Mouse (Mus musculus): ENCODE measurements at regions not wholly inside any gene's neighbourhood (a gene's known extent, or its start where the extent isn't known, plus 50 kb on each side); places are given as distances from the start of the nearest gene placed in this dataset.
A peak's percentile ranks its signal among the peaks of the same experiment; 100 is the strongest.
"Not testable (repeated sequence)": the region's sequence is repeated elsewhere in the genome, so short reads cannot be mapped to it uniquely, and the experiment has no call there.

GRCm38 (mm10) chr17:17293932-17294534, 80.1 kb upstream of the Riok2 start:
- not testable (repeated sequence) for H3K4me2 ChIP-seq (ENCODE audit: low read depth, low read length); H3K4me1 ChIP-seq (ENCODE audit: control insufficient read depth, insufficient read depth, low read length); H3K9me3 ChIP-seq (ENCODE audit: control insufficient read depth, low read length); H3K27ac ChIP-seq (ENCODE audit: low read length); H3K36me3 ChIP-seq (ENCODE audit: control insufficient read depth, insufficient read depth, low read length); H3K27me3 ChIP-seq (replicated peaks; ENCODE audit: control insufficient read depth, insufficient read depth, low read length)
- peak overlapping the region; percentile 43; the same call in 1 of the 2 replicates for H3K9ac ChIP-seq (ENCODE audit: low read depth, low read length)
- peak overlapping the region; percentile 48 for H3K4me3 ChIP-seq (ENCODE audit: low read length)
- 0% methylated on average over 13 of the region's 13 CpGs for WGBS
- peak; percentile 100 for ATAC-seq

GRCm38 (mm10) chr17:17295037-17295436, 79.1 kb upstream of the Riok2 start:
- H3K27me3 ChIP-seq (replicated peaks; ENCODE audit: control insufficient read depth, insufficient read depth, low read length); H3K27ac ChIP-seq (ENCODE audit: low read length); H3K4me1 ChIP-seq (ENCODE audit: control insufficient read depth, insufficient read depth, low read length); H3K36me3 ChIP-seq (ENCODE audit: control insufficient read depth, insufficient read depth, low read length); H3K4me3 ChIP-seq (ENCODE audit: low read length); H3K9me3 ChIP-seq (ENCODE audit: control insufficient read depth, low read length); H3K9ac ChIP-seq (ENCODE audit: low read depth, low read length): not testable (repeated sequence)
- 0% methylated on average over 1 of the region's 1 CpGs for WGBS
- H3K4me2 ChIP-seq (ENCODE audit: low read depth, low read length), result peak overlapping the region; percentile 27; the same call in 1 of the 2 replicates
- 0 out of 2 replicates have a peak, but pooled peaks have one; percentile 10 for ATAC-seq

- H3K27me3 ChIP-seq (replicated peaks; ENCODE audit: control insufficient read depth, insufficient read depth, low read length); H3K9ac ChIP-seq (ENCODE audit: low read depth, low read length); H3K4me2 ChIP-seq (ENCODE audit: low read depth, low read length); ATAC-seq; H3K4me1 ChIP-seq (ENCODE audit: control insufficient read depth, insufficient read depth, low read length); H3K27ac ChIP-seq (ENCODE audit: low read length); H3K36me3 ChIP-seq (ENCODE audit: control insufficient read depth, insufficient read depth, low read length); H3K9me3 ChIP-seq (ENCODE audit: control insufficient read depth, low read length); H3K4me3 ChIP-seq (ENCODE audit: low read length): not testable (repeated sequence)
- 94% methylated on average over 10 of the region's 10 CpGs for WGBS
These were observed 70.6 kb upstream of the Riok2 start for GRCm38 (mm10) chr17:17303496-17303895.
